Mouse (Mus musculus) CH12.LX (cell line): ENCODE data around the gene Gm49325. TPM values are rescaled to one million over a fixed set of nuclear protein-coding genes. Genes with fewer than 3 reads are reported as not detected.

ENCODE experiments used
- DNase-seq: peaks from one replicate; pipeline ENCODE4 v3.0.0-alpha.2; 2013; ENCODE audit errors: extremely low read depth
- H3K27ac ChIP-seq: 2 replicates; pipeline ENCODE4 v1.5.1; 2012; ENCODE audit warnings: low read depth, mild to moderate bottlenecking, control low read depth, moderate library complexity; ENCODE audit not compliant: insufficient read depth
- H3K27me3 ChIP-seq: replicated peaks from 2 replicates; pipeline ENCODE3; 2012; ENCODE audit warnings: inconsistent platforms
- H3K36me3 ChIP-seq, 2 experiments: replicated peaks in 1 of 2; 2 replicates each; pipeline versions ENCODE3 to v1.6.1; 2012; ENCODE audit warnings: inconsistent platforms in 1 of 2, low read length in 1 of 2, mild to moderate bottlenecking in 1 of 2, mixed read lengths in 1 of 2, moderate library complexity in 1 of 2; ENCODE audit not compliant: control insufficient read depth in 1 of 2, insufficient read depth in 1 of 2
- H3K4me1 ChIP-seq, 2 experiments: 2 replicates each; pipeline ENCODE4 v1.6.1; 2012; ENCODE audit warnings: inconsistent platforms in 1 of 2, moderate library complexity in 1 of 2; ENCODE audit not compliant: insufficient read depth in 2 of 2, control insufficient read depth in 1 of 2
- H3K4me2 ChIP-seq: 2 replicates; pipeline ENCODE4 v1.6.1; 2012; ENCODE audit warnings: low read depth, mild to moderate bottlenecking, control low read depth; ENCODE audit not compliant: poor library complexity, insufficient read depth, severe bottlenecking
- H3K4me3 ChIP-seq, 3 experiments: fragments of 150-350 bp in 1 of 3; sonication (generic) in 1 of 3; replicated peaks in 1 of 3; 2 replicates each; pipeline versions ENCODE3 to v1.5.1; 2011 to 2012; ENCODE audit warnings: low read depth in 2 of 3, low read length in 2 of 3, mild to moderate bottlenecking in 2 of 3, moderate library complexity in 2 of 3, control low read depth in 1 of 3, improper control_type of control experiment in 1 of 3, inconsistent platforms in 1 of 3, mixed read lengths in 1 of 3; ENCODE audit not compliant: poor library complexity in 1 of 3
- H3K79me2 ChIP-seq: replicated peaks from 2 replicates; pipeline ENCODE4 v1.6.1; 2012; ENCODE audit warnings: mild to moderate bottlenecking, moderate library complexity; ENCODE audit not compliant: control insufficient read depth, poor library complexity, insufficient read depth, severe bottlenecking; ENCODE audit errors: extremely low read depth
- H3K9ac ChIP-seq: 2 replicates; pipeline ENCODE4 v1.6.1; 2012; ENCODE audit warnings: low read depth, mild to moderate bottlenecking, control low read depth, moderate library complexity; ENCODE audit not compliant: insufficient read depth
- H3K9me3 ChIP-seq: replicated peaks from 2 replicates; pipeline ENCODE3; 2012; ENCODE audit warnings: low read length, inconsistent platforms, mixed read lengths
- BHLHE40 ChIP-seq: IDR thresholded peaks from 2 replicates; pipeline ENCODE4 v1.6.1; 2011; ENCODE audit warnings: mild to moderate bottlenecking, low read depth, low read length, improper control_type of control experiment
- CHD1 ChIP-seq: IDR thresholded peaks from 2 replicates; pipeline ENCODE4 v1.6.1; 2012; ENCODE audit warnings: low read depth, low read length, improper control_type of control experiment, inconsistent platforms
- CHD2 ChIP-seq: IDR thresholded peaks from 2 replicates; pipeline ENCODE4 v1.6.1; 2011; ENCODE audit warnings: low read length, improper control_type of control experiment
- CTCF ChIP-seq, 2 experiments: IDR thresholded peaks in 1 of 2; conservative IDR thresholded peaks in 1 of 2; 2 replicates each; pipeline ENCODE4 v1.5.1; 2011 to 2012; ENCODE audit warnings: low read depth in 2 of 2, low read length in 2 of 2, improper control_type of control experiment in 1 of 2, inconsistent platforms in 1 of 2, mild to moderate bottlenecking in 1 of 2, moderate library complexity in 1 of 2
- E2F4 ChIP-seq: IDR thresholded peaks from 2 replicates; pipeline ENCODE4 v1.6.1; 2011; ENCODE audit warnings: low read depth, low read length, improper control_type of control experiment; ENCODE audit not compliant: insufficient replicate concordance
- ELF1 ChIP-seq: IDR thresholded peaks from 2 replicates; pipeline ENCODE4 v1.6.1; 2014; ENCODE audit warnings: low read depth, mild to moderate bottlenecking, inconsistent platforms, low read length, improper control_type of control experiment
- EP300 ChIP-seq: IDR thresholded peaks from 2 replicates; pipeline ENCODE4 v1.6.1; 2011; ENCODE audit warnings: low read length, improper control_type of control experiment
- ETS1 ChIP-seq: conservative IDR thresholded peaks from 2 replicates; pipeline ENCODE4 v1.6.1; 2012; ENCODE audit warnings: low read depth, mild to moderate bottlenecking, inconsistent platforms, low read length, improper control_type of control experiment, moderate library complexity
- GABPA ChIP-seq: IDR thresholded peaks from 2 replicates; pipeline ENCODE4 v1.6.1; 2012; ENCODE audit warnings: low read depth, low read length, improper control_type of control experiment, inconsistent platforms; ENCODE audit not compliant: insufficient replicate concordance
- IRF4 ChIP-seq: IDR thresholded peaks from 2 replicates; pipeline ENCODE4 v1.6.1; 2014; ENCODE audit warnings: low read depth, mild to moderate bottlenecking, inconsistent platforms, low read length, improper control_type of control experiment
- JUN ChIP-seq: IDR thresholded peaks from 2 replicates; pipeline ENCODE4 v1.6.1; 2011; ENCODE audit warnings: low read depth, mild to moderate bottlenecking, low read length, improper control_type of control experiment, moderate library complexity; ENCODE audit not compliant: insufficient read depth
- JUND ChIP-seq: conservative IDR thresholded peaks from 2 replicates; pipeline ENCODE4 v1.6.1; 2011; ENCODE audit warnings: low read depth, low read length, improper control_type of control experiment
- KAT2A ChIP-seq: IDR thresholded peaks from 2 replicates; pipeline ENCODE4 v1.6.1; 2012; ENCODE audit warnings: low read length, improper control_type of control experiment, inconsistent platforms; ENCODE audit not compliant: insufficient replicate concordance
- MAFK ChIP-seq: IDR thresholded peaks from 2 replicates; pipeline ENCODE4 v1.6.1; 2011; ENCODE audit warnings: low read length, improper control_type of control experiment; ENCODE audit not compliant: insufficient replicate concordance
- MAX ChIP-seq: IDR thresholded peaks from 2 replicates; pipeline ENCODE4 v1.6.1; 2011; ENCODE audit warnings: low read length, improper control_type of control experiment
- MAZ ChIP-seq: IDR thresholded peaks from 2 replicates; pipeline ENCODE4 v1.6.1; 2012; ENCODE audit warnings: low read depth, mild to moderate bottlenecking, inconsistent platforms, low read length, improper control_type of control experiment, moderate library complexity
- MEF2A ChIP-seq: IDR thresholded peaks from 2 replicates; pipeline ENCODE4 v1.6.1; 2014; ENCODE audit warnings: low read depth, mild to moderate bottlenecking, inconsistent platforms, low read length, improper control_type of control experiment, borderline replicate concordance
- MXI1 ChIP-seq: IDR thresholded peaks from 2 replicates; pipeline ENCODE4 v1.6.1; 2011; ENCODE audit warnings: mild to moderate bottlenecking, low read depth, low read length, improper control_type of control experiment
- MYC ChIP-seq: IDR thresholded peaks from 2 replicates; pipeline ENCODE4 v1.6.1; 2011; ENCODE audit warnings: low read depth, mild to moderate bottlenecking, improper control_type of control experiment, low read length
- NELFE ChIP-seq: IDR thresholded peaks from 2 replicates; pipeline ENCODE4 v1.6.1; 2011; ENCODE audit warnings: low read depth, low read length, improper control_type of control experiment
- NRF1 ChIP-seq: IDR thresholded peaks from 2 replicates; pipeline ENCODE4 v1.6.1; 2014; ENCODE audit warnings: low read depth, mild to moderate bottlenecking, inconsistent platforms, low read length, improper control_type of control experiment, moderate library complexity
- PAX5 ChIP-seq: IDR thresholded peaks from 2 replicates; pipeline ENCODE4 v1.6.1; 2012; ENCODE audit warnings: low read length, inconsistent platforms, mixed read lengths
- POLR2A ChIP-seq: IDR thresholded peaks from 2 replicates; pipeline ENCODE4 v1.6.1; 2011; ENCODE audit warnings: low read depth, mild to moderate bottlenecking, improper control_type of control experiment, low read length
- POLR2AphosphoS2 ChIP-seq: IDR thresholded peaks from 2 replicates; pipeline ENCODE4 v1.6.1; 2011; ENCODE audit warnings: low read depth, low read length, improper control_type of control experiment
- RAD21 ChIP-seq: IDR thresholded peaks from 2 replicates; pipeline ENCODE4 v1.6.1; 2011; ENCODE audit warnings: low read depth, mild to moderate bottlenecking, low read length, improper control_type of control experiment, moderate library complexity
- RCOR1 ChIP-seq: conservative IDR thresholded peaks from 2 replicates; pipeline ENCODE4 v1.6.1; 2012; ENCODE audit warnings: low read depth, mild to moderate bottlenecking, inconsistent platforms, low read length, improper control_type of control experiment
- SIN3A ChIP-seq: IDR thresholded peaks from 2 replicates; pipeline ENCODE4 v1.6.1; 2012; ENCODE audit warnings: low read length, improper control_type of control experiment, inconsistent platforms
- SMC3 ChIP-seq: IDR thresholded peaks from 2 replicates; pipeline ENCODE4 v1.6.1; 2011; ENCODE audit warnings: low read depth, low read length, improper control_type of control experiment
- TBP ChIP-seq: conservative IDR thresholded peaks from 2 replicates; pipeline ENCODE4 v1.6.1; 2011; ENCODE audit warnings: low read depth, low read length, improper control_type of control experiment
- TCF12 ChIP-seq: IDR thresholded peaks from 2 replicates; pipeline ENCODE4 v1.6.1; 2014; ENCODE audit warnings: low read depth, mild to moderate bottlenecking, inconsistent platforms, low read length, improper control_type of control experiment
- UBTF ChIP-seq: IDR thresholded peaks from 2 replicates; pipeline ENCODE4 v1.6.1; 2012; ENCODE audit warnings: low read depth, mild to moderate bottlenecking, inconsistent platforms, low read length, improper control_type of control experiment, moderate library complexity
- USF1 ChIP-seq: IDR thresholded peaks from 2 replicates; pipeline ENCODE4 v1.6.1; 2014; ENCODE audit warnings: low read depth, mild to moderate bottlenecking, inconsistent platforms, low read length, improper control_type of control experiment
- USF2 ChIP-seq: conservative IDR thresholded peaks from 2 replicates; pipeline ENCODE4 v1.6.1; 2011; ENCODE audit warnings: low read depth, low read length, improper control_type of control experiment
- ZC3H11A ChIP-seq: IDR thresholded peaks from 2 replicates; pipeline ENCODE4 v1.6.1; 2012; ENCODE audit warnings: low read depth, mild to moderate bottlenecking, inconsistent platforms, low read length, improper control_type of control experiment
- ZKSCAN1 ChIP-seq: IDR thresholded peaks from 2 replicates; pipeline ENCODE4 v1.6.1; 2012; ENCODE audit warnings: low read depth, inconsistent platforms, low read length, improper control_type of control experiment, borderline replicate concordance
- ZMIZ1 ChIP-seq: IDR thresholded peaks from 2 replicates; pipeline ENCODE4 v1.6.1; 2012; ENCODE audit warnings: low read depth, mild to moderate bottlenecking, inconsistent platforms, low read length, improper control_type of control experiment
- ZNF384 ChIP-seq: IDR thresholded peaks from 2 replicates; pipeline ENCODE4 v1.6.1; 2012; ENCODE audit warnings: low read depth, low read length, improper control_type of control experiment, inconsistent platforms
- dilution Hi-C: fragments of 300-500 bp; cut with MboI; formaldehyde crosslinking; loops from 2 replicates; pipeline ENCODE4 v1.14.3; 2020; ENCODE audit warnings: low sequenced_read_pairs; ENCODE audit not compliant: extremely low pct_unique_long_range_greater_than_20kb, extremely low pct_ligation_motif_present
- in situ Hi-C: fragments of 300-500 bp; cut with MboI; formaldehyde crosslinking; loops from 3 replicates; pipeline ENCODE4 v1.14.3; 2019; ENCODE audit warnings: low sequenced_read_pairs, low pct_ligation_motif_present, low pct_unique_long_range_greater_than_20kb, mixed read lengths
- polyA plus RNA-seq: library from polyadenylated mRNA; unstranded; fragments of >175 nt; gene quantifications from 2 replicates; pipeline ENCODE4 v1.2.1, GENCODE M21; 2012; ENCODE audit warnings: low read depth; ENCODE audit not compliant: insufficient read length
- total RNA-seq, 2 experiments: library from RNA; depleted of rRNA; stranded (reverse); fragments of 300-350 nt in 1 of 2; fragments of >200 nt in 1 of 2; gene quantifications; 2 replicates each; pipeline ENCODE4 v1.2.3; 2012 to 2014

Gene Gm49325
- total and polyA plus RNA-seq, 3 experiments, result 1.1 to 26.9 TPM; not detected in 1

GRCm38 (mm10) chr10:77622055-77622988 lies 16.3 kb downstream of the Gm49325 start, which contains the start of gene Ube2g2:
Ube2g2 (plus strand) TSS chr10:77622275.
- H3K36me3 ChIP-seq, result peaks cover 16 to 53% of the 10 kb centered on the region in 2 experiments
- H3K4me3 ChIP-seq, result peak within 1 kb of the TSS; percentile 75 to 99 (median 97)
- DNase-seq, result peak; percentile 87
- in situ Hi-C loops, result loop anchor here (10.0 kb wide), 1 partner anchor 108 kb away; the partner anchor contains the start of gene Fam207a
- H3K9ac ChIP-seq, result peak within 1 kb of the TSS; percentile 98
- H3K27me3 ChIP-seq, result no peaks in the 10 kb centered on the region
- H3K4me1 ChIP-seq, result peaks cover 12 to 41% of the 10 kb centered on the region in 2 experiments
- peak within 1 kb of the TSS; percentile 69 for H3K27ac ChIP-seq
- H3K9me3 ChIP-seq, result no peaks in the 10 kb centered on the region
- dilution Hi-C loops, result no loop called here
- H3K4me2 ChIP-seq, result peak within 1 kb of the TSS; percentile 94
- H3K79me2 ChIP-seq, result peaks cover 47% of the 10 kb centered on the region
- TF ChIP-seq TCF12 (peak; percentile 86), MAFK (no peak), JUN (no peak), POLR2AphosphoS2 (peak; percentile 77), ELF1 (peak; percentile 87), NRF1 (peak; percentile 63), POLR2A (peak; percentile 77), ZNF384 (no peak), UBTF (peak; percentile 94), EP300 (no peak), TBP (0 out of 2 replicates have a peak, but pooled peaks have one; percentile 10), MYC (no peak), MEF2A (peak; percentile 70), CTCF (conservative IDR thresholded peaks at IDR 0.05 in 1 of 2, IDR thresholded peaks at IDR 0.05 in 1 of 2; ENCODE audit: low read depth in 2 of 2, low read length in 2 of 2) (no peak), RAD21 (no peak), ZC3H11A (no peak), IRF4 (peak; percentile 44; the same call in 1 of the 2 replicates), RCOR1 (0 out of 2 replicates have a peak, but pooled peaks have one; percentile 24), GABPA (peak; percentile 17; the same call in 1 of the 2 replicates), BHLHE40 (peak; percentile 18; the same call in 1 of the 2 replicates), E2F4 (no peak), MAX (peak; percentile 74; the same call in 1 of the 2 replicates), ZKSCAN1 (no peak), SMC3 (no peak), MAZ (no peak), NELFE (peak; percentile 82), JUND (no peak), KAT2A (peak; percentile 91; the same call in 1 of the 2 replicates), ZMIZ1 (peak; percentile 65; the same call in 1 of the 2 replicates), USF1 (no peak), SIN3A (peak; percentile 87), ETS1 (no peak), CHD1 (no peak), CHD2 (peak; percentile 94), PAX5 (no peak), MXI1 (peak; percentile 83), USF2 (no peak)
